In the genomic region with DNA sequence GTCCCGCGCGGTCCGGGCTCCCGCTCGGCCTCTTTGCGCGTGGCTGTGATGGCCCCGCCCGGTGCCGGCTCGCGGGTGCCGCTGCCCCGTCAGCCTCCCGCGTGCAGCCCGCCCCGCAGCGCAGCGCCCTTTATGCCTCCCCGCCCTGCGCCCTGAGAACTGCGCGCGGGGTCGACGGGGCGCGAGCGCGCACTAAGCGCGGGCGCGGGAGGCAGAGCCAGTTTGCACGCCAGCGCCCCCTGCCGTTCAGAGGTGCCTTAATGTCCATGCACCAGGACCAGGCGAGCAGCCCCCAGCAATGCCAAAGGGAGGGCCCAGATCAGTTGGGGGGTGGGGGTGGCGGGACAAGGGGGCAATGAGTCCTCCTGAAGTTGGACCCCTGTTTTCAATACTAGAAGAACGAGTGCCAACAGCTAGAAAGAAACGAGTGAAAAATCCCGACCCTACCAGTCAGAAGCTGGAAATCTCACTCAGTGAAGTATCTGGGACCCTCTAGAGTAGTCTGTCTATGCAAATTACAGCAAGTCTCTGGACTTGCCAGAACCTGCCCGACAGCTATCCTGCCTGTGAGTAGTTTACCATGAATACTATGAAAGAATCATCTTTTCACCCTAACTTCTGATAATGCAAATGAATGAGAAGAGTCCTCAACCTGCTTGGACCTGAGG, we compare ENCODE assay signal across 7 mouse cellular contexts. TPM values are rescaled to one million over a fixed set of nuclear protein-coding genes. Genes with fewer than 3 reads are reported as not detected.
A peak's percentile ranks its signal among the peaks of the same experiment; 100 is the strongest.
DNase-seq lines count a peak whose midpoint lies in the region; ATAC-seq and TF ChIP-seq lines count a peak whose summit lies in the region.

A gene (minus strand): TSS at position 151 of the 668 bp plus-strand sequence.

- ATAC-seq in embryonic facial prominence, embryonic 15.5 days (ENCODE audit: insufficient number of reproducible peaks, low FRiP score, low TSS enrichment, low read depth), result peak; percentile 90
- ATAC-seq in kidney, embryonic 14.5 days (ENCODE audit: low FRiP score, low TSS enrichment), result peak; percentile 92
- ATAC-seq in limb, embryonic 14.5 days (ENCODE audit: low FRiP score, low read depth), result peak; percentile 89
- peak; percentile 89 for ATAC-seq in midbrain, embryonic 16.5 days

- TF ChIP-seq CTCF in bone marrow macrophage, adult 2 months (IDR thresholded peaks at IDR 0.05; ENCODE audit: low read depth, low read length), result peak; percentile 44; the same call in 1 of the 2 replicates

- under 1% methylated on average over 44 of the region's 45 CpGs for WGBS in embryonic facial prominence, embryonic 15.5 days
- WGBS in kidney, embryonic 14.5 days, result under 1% methylated on average over 45 of the region's 45 CpGs
- WGBS in limb, embryonic 14.5 days, result under 1% methylated on average over 38 of the region's 45 CpGs
- WGBS in midbrain, embryonic 16.5 days, result 2% methylated on average over 24 of the region's 45 CpGs

- no peaks in the 10 kb centered on the region for H3K9me3 ChIP-seq in embryonic facial prominence, embryonic 15.5 days (replicated peaks)
- H3K9me3 ChIP-seq in kidney, embryonic 14.5 days (ENCODE audit: control insufficient read depth, low read length), result no peaks in the 10 kb centered on the region
- no peaks in the 10 kb centered on the region for H3K9me3 ChIP-seq in limb, embryonic 14.5 days (ENCODE audit: control insufficient read depth, low read length)
- H3K9me3 ChIP-seq in midbrain, embryonic 16.5 days (replicated peaks; ENCODE audit: control insufficient read depth, low read length, poor library complexity, severe bottlenecking), result no peaks in the 10 kb centered on the region

- no peak for TF ChIP-seq POLR2A in bone marrow macrophage, adult 2 months (IDR thresholded peaks at IDR 0.05; ENCODE audit: borderline replicate concordance, low read depth, low read length)
- TF ChIP-seq POLR2A in limb, embryonic 14.5 days (IDR thresholded peaks at IDR 0.05; ENCODE audit: borderline replicate concordance, extremely low read depth, insufficient read depth, insufficient read length), result peak; percentile 63; the same call in 1 of the 2 replicates

- peak; percentile 81 to 88 for DNase-seq in heart, adult 9 months (ENCODE audit: low spot score in 2 of 2)
- peak; percentile 91 for DNase-seq in limb, embryonic 14.5 days (ENCODE audit: low spot score)
- peak; percentile 91 to 96 for DNase-seq in spleen, postnatal 10 days (ENCODE audit: low spot score in 2 of 2)

- H3K4me3 ChIP-seq in bone marrow macrophage, adult 2 months (ENCODE audit: insufficient read depth, low read length), result peak within 1 kb of the TSS; percentile 75
- H3K4me3 ChIP-seq in embryonic facial prominence, embryonic 15.5 days (replicated peaks), result peak within 1 kb of the TSS; percentile 92
- peak within 1 kb of the TSS; percentile 94 for H3K4me3 ChIP-seq in kidney, embryonic 14.5 days (ENCODE audit: low read length)
- peak within 1 kb of the TSS; percentile 91 for H3K4me3 ChIP-seq in limb, embryonic 14.5 days (replicated peaks; ENCODE audit: low read length)
- peak within 1 kb of the TSS; percentile 80 for H3K4me3 ChIP-seq in midbrain, embryonic 16.5 days (ENCODE audit: low read depth, low read length)

- H3K36me3 ChIP-seq in embryonic facial prominence, embryonic 15.5 days, result no peaks in the 10 kb centered on the region
- no peaks in the 10 kb centered on the region for H3K36me3 ChIP-seq in kidney, embryonic 14.5 days (ENCODE audit: control insufficient read depth, insufficient read depth, low read length)
- peaks cover 3% of the 10 kb centered on the region; the same call in 1 of the 2 replicates for H3K36me3 ChIP-seq in limb, embryonic 14.5 days (ENCODE audit: control insufficient read depth, insufficient read depth, low read length)
- H3K36me3 ChIP-seq in midbrain, embryonic 16.5 days (ENCODE audit: control insufficient read depth, insufficient read depth, low read length), result no peaks in the 10 kb centered on the region

- H3K27ac ChIP-seq in bone marrow macrophage, adult 2 months (ENCODE audit: insufficient read depth, low read depth, low read length), result no peak within 1 kb of the TSS
- peak within 1 kb of the TSS; percentile 82 for H3K27ac ChIP-seq in embryonic facial prominence, embryonic 15.5 days (replicated peaks)
- H3K27ac ChIP-seq in kidney, embryonic 14.5 days (ENCODE audit: low read depth, low read length), result peak within 1 kb of the TSS; percentile 67; the same call in 1 of the 2 replicates
- H3K27ac ChIP-seq in limb, embryonic 14.5 days (replicated peaks; ENCODE audit: low read depth, low read length), result peak within 1 kb of the TSS; percentile 81
- peak within 1 kb of the TSS; percentile 86 for H3K27ac ChIP-seq in midbrain, embryonic 16.5 days (ENCODE audit: low read length)

- no peaks in the 10 kb centered on the region for H3K4me1 ChIP-seq in bone marrow macrophage, adult 2 months (ENCODE audit: control insufficient read depth, insufficient read depth, low read length)
- H3K4me1 ChIP-seq in embryonic facial prominence, embryonic 15.5 days, result peaks cover 36% of the 10 kb centered on the region
- peaks cover 17% of the 10 kb centered on the region for H3K4me1 ChIP-seq in kidney, embryonic 14.5 days (ENCODE audit: control insufficient read depth, insufficient read depth, low read length)
- peaks cover 33% of the 10 kb centered on the region for H3K4me1 ChIP-seq in limb, embryonic 14.5 days (ENCODE audit: control insufficient read depth, insufficient read depth, low read length)
- peaks cover 26% of the 10 kb centered on the region for H3K4me1 ChIP-seq in midbrain, embryonic 16.5 days (ENCODE audit: control insufficient read depth, insufficient read depth, low read length)

- peak within 1 kb of the TSS; percentile 59 for H3K4me2 ChIP-seq in embryonic facial prominence, embryonic 15.5 days (replicated peaks)
- peak within 1 kb of the TSS; percentile 76 for H3K4me2 ChIP-seq in kidney, embryonic 14.5 days (replicated peaks; ENCODE audit: low read depth, low read length)
- peak within 1 kb of the TSS; percentile 64 for H3K4me2 ChIP-seq in limb, embryonic 14.5 days (replicated peaks; ENCODE audit: low read depth, low read length, severe bottlenecking)
- H3K4me2 ChIP-seq in midbrain, embryonic 16.5 days (ENCODE audit: low read length), result peak within 1 kb of the TSS; percentile 57

- no peaks in the 10 kb centered on the region for H3K27me3 ChIP-seq in embryonic facial prominence, embryonic 15.5 days
- H3K27me3 ChIP-seq in kidney, embryonic 14.5 days (ENCODE audit: control insufficient read depth, insufficient read depth, low read length), result no peaks in the 10 kb centered on the region
- no peaks in the 10 kb centered on the region for H3K27me3 ChIP-seq in limb, embryonic 14.5 days (ENCODE audit: control insufficient read depth, insufficient read depth, low read length)
- no peaks in the 10 kb centered on the region for H3K27me3 ChIP-seq in midbrain, embryonic 16.5 days (ENCODE audit: control insufficient read depth, insufficient read depth, low read depth, low read length)

- peak within 1 kb of the TSS; percentile 83 for H3K9ac ChIP-seq in embryonic facial prominence, embryonic 15.5 days
- peak within 1 kb of the TSS; percentile 97 for H3K9ac ChIP-seq in kidney, embryonic 14.5 days (ENCODE audit: low read depth, low read length)
- H3K9ac ChIP-seq in limb, embryonic 14.5 days (ENCODE audit: low read depth, low read length, severe bottlenecking), result peak within 1 kb of the TSS; percentile 98
- H3K9ac ChIP-seq in midbrain, embryonic 16.5 days (ENCODE audit: low read depth, low read length), result peak within 1 kb of the TSS; percentile 95

RNA-seq across cellular contexts. Expression of the gene that starts here (rescaled TPM):
- 0.17 and 0.21 TPM in 2 replicates for polyA plus RNA-seq in bone marrow macrophage, adult 2 months (2012; ENCODE audit: insufficient read depth, insufficient read length, missing spikeins)
- polyA plus RNA-seq in embryonic facial prominence, embryonic 15.5 days (2015; fragmentation: Nextera tagmentation; extraction: Ambion mirVana), result 38.7 and 40.0 TPM in 2 replicates
- polyA plus RNA-seq in kidney, embryonic 14.5 days (2014; fragmentation: Nextera tagmentation; extraction: Ambion mirVana), result 26.2 and 29.8 TPM in 2 replicates
- polyA plus RNA-seq in limb, embryonic 14.5 days (2012; rRNA removed), result 34.6 and 37.4 TPM in 2 replicates
- 32.8 and 33.3 TPM in 2 replicates for polyA plus RNA-seq in limb, embryonic 14.5 days (2014; fragmentation: Nextera tagmentation; extraction: Ambion mirVana)
- 25.7 and 28.1 TPM in 2 replicates for polyA plus RNA-seq in midbrain, embryonic 16.5 days (2015; fragmentation: Nextera tagmentation; extraction: Ambion mirVana)

Comparison
In these comparisons a context has a peak if more than half of its experiments do, and no peak if none do; other contexts are left out.
1. RNA of the gene that starts here (polyA plus RNA-seq): 38.7 to 40.0 TPM in embryonic facial prominence, embryonic 15.5 days, 32.8 to 37.4 TPM in limb, embryonic 14.5 days, 26.2 to 29.8 TPM in kidney, embryonic 14.5 days and 25.7 to 28.1 TPM in midbrain, embryonic 16.5 days; 0.17 to 0.21 TPM in bone marrow macrophage, adult 2 months; every median in the first group is over 10 times any median in the second.
2. Peak in every context shown above with its lines, with median percentiles within 50 percentile points of each other: H3K4me3 ChIP-seq, ATAC-seq, H3K4me2 ChIP-seq, H3K9ac ChIP-seq and DNase-seq.